Mouse (Mus musculus) limb, embryonic 15.5 days (tissue): ENCODE data around the gene Por. TPM values are rescaled to one million over a fixed set of nuclear protein-coding genes. Genes with fewer than 3 reads are reported as not detected.

Experiments used
- ATAC-seq: fragments of 200-750 bp; cut with Nextera tagmentation; 2 replicates; pipeline ENCODE4 v1.8.0; 2017; ENCODE audit warnings: low read depth, moderate TSS enrichment; ENCODE audit not compliant: insufficient number of reproducible peaks, low FRiP score, low TSS enrichment
- H3K27ac ChIP-seq: fragments of 300-500 bp; sonication (generic); 2 replicates; pipeline ENCODE4 v1.5.1; 2015; ENCODE audit warnings: moderate library complexity, mild to moderate bottlenecking, inconsistent platforms
- H3K27me3 ChIP-seq: fragments of 300-500 bp; sonication (generic); 2 replicates; pipeline ENCODE4 v1.6.1; 2015; ENCODE audit warnings: inconsistent platforms
- H3K36me3 ChIP-seq: fragments of 300-500 bp; sonication (generic); 2 replicates; pipeline ENCODE4 v1.6.1; 2015; ENCODE audit warnings: inconsistent platforms
- H3K4me1 ChIP-seq: fragments of 300-500 bp; sonication (generic); 2 replicates; pipeline ENCODE4 v1.6.1; 2015; ENCODE audit warnings: inconsistent platforms
- H3K4me2 ChIP-seq: fragments of 300-500 bp; sonication (generic); 2 replicates; pipeline ENCODE4 v1.6.1; 2015; ENCODE audit warnings: mild to moderate bottlenecking, inconsistent platforms
- H3K4me3 ChIP-seq: fragments of 300-500 bp; sonication (generic); 2 replicates; pipeline ENCODE4 v1.5.1; 2015; ENCODE audit warnings: mild to moderate bottlenecking, inconsistent platforms
- H3K9ac ChIP-seq: fragments of 300-500 bp; sonication (generic); 2 replicates; pipeline ENCODE4 v1.6.1; 2015; ENCODE audit warnings: inconsistent platforms
- H3K9me3 ChIP-seq: fragments of 300-500 bp; sonication (generic); 2 replicates; pipeline ENCODE4 v1.6.1; 2016; ENCODE audit warnings: inconsistent platforms
- WGBS: fragments of 180-500 bp; shearing (Covaris S2); methylation state at CpG from one replicate; pipeline ENCODE4 v1.1.7; 2015; 5-methylcytosine and 5-hydroxymethylcytosine counted together
- polyA plus RNA-seq: library from polyadenylated mRNA; unstranded; fragments of >200 nt; fragmentation: Nextera tagmentation; extraction: Ambion mirVana; gene quantifications from 2 replicates; pipeline ENCODE4 v1.2.1, GENCODE M21; 2015

The Por gene
- polyA plus RNA-seq, 1 experiment from 2014 or later, result 93.7 TPM

DNA sequence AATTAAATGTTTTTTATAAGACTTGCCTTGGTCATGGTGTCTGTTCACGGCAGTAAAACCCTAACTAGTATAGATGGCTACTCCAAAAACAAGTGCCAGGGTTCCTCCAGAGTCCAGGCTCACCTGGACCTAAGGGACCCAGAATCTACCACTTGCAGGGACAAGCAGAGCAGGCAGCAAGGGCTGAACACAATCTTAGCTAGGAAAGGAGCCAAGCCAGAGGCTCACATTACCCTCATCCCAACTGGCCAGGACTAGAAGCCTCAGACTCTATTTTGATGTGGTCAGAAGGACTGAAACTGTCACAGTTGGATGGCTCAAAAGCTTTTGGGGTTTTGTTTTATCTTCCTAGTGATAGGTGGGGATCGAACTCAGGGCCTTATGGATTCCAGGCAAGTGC, 81.8 kb downstream of the Por start:
- Histone ChIP-seq H3K4me1 (no peaks in the 10 kb centered on the region), H3K9ac (no peak overlapping the region), H3K9me3 (no peaks in the 10 kb centered on the region), H3K27me3 (no peaks in the 10 kb centered on the region), H3K27ac (no peak overlapping the region), H3K4me2 (no peak overlapping the region), H3K4me3 (no peak overlapping the region), H3K36me3 (no peaks in the 10 kb centered on the region)
- WGBS, result 70% methylated on average over 2 of the region's 2 CpGs
- no peak for ATAC-seq

- ATAC-seq, result no peak
- Histone ChIP-seq H3K27me3 (no peaks in the 10 kb centered on the region), H3K4me2 (no peak overlapping the region), H3K9ac (no peak overlapping the region), H3K36me3 (no peaks in the 10 kb centered on the region), H3K9me3 (no peaks in the 10 kb centered on the region), H3K27ac (no peak overlapping the region), H3K4me3 (no peak overlapping the region), H3K4me1 (no peaks in the 10 kb centered on the region)
- WGBS, result 77% methylated on average over 3 of the region's 3 CpGs
These were observed 92.0 kb downstream of the Por start for GRCm38 (mm10) chr5:135761881-135762280.

DNA sequence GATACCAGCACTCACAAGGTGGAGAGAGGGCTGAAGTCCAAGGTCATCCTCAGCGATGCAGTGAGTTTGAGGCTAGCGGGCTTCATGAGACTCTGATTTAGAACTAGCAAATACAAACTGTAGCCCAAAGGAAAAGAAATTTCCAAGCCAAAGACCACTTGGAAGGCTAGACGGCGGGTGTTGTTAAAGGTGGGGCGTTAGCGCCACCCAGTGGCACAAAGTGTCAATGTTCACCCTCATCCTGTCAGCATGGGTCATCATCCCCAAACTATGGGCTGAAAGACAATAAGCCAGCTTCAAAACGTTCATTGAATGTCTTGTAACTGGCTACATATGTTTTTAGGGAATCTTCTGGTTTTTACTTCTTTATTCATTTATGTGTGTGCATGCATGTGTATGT, 93.7 kb downstream of the Por start:
- no peaks in the 10 kb centered on the region for H3K4me1 ChIP-seq
- no peak overlapping the region for H3K4me2 ChIP-seq
- no peaks in the 10 kb centered on the region for H3K27me3 ChIP-seq
- ATAC-seq, result no peak
- 4% methylated on average over 7 of the region's 7 CpGs for whole genome bisulfite sequencing
- no peak overlapping the region for H3K9ac ChIP-seq
- H3K27ac ChIP-seq, result no peak overlapping the region
- H3K9me3 ChIP-seq, result no peaks in the 10 kb centered on the region
- H3K36me3 ChIP-seq, result no peaks in the 10 kb centered on the region
- no peak overlapping the region for H3K4me3 ChIP-seq

DNA sequence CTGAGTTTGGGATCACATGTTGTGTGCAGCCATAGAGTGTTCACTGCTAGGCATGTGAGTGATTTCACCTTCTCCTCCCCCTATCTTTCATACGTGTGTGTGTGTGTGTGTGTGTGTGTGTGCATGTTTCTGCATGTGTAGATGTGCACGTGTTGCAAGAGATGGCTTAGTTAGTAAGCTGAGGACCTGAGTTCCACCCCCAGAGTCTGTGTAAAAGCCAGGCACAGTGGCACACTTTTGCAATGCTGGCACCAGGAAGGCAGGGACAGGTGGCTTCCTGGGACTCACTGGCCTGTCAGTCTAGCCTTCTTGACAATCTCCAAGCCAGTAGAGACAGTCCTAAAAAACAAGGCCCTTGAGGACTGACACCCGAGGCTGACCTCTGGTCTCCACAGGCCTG, 95.1 kb downstream of the Por start:
- Histone ChIP-seq H3K4me1 (no peaks in the 10 kb centered on the region), H3K9me3 (no peaks in the 10 kb centered on the region), H3K36me3 (no peaks in the 10 kb centered on the region), H3K27ac (no peak overlapping the region), H3K9ac (no peak overlapping the region), H3K4me2 (no peak overlapping the region), H3K4me3 (no peak overlapping the region), H3K27me3 (no peaks in the 10 kb centered on the region)
- 69% methylated on average over 3 of the region's 3 CpGs for WGBS
- no peak for ATAC-seq

- Histone ChIP-seq H3K9ac (no peak overlapping the region), H3K4me1 (peaks cover 7% of the 10 kb centered on the region), H3K4me3 (no peak overlapping the region), H3K27ac (no peak overlapping the region), H3K9me3 (no peaks in the 10 kb centered on the region), H3K36me3 (no peaks in the 10 kb centered on the region), H3K4me2 (no peak overlapping the region), H3K27me3 (no peaks in the 10 kb centered on the region)
- 47% methylated on average over 3 of the region's 3 CpGs for WGBS
- ATAC-seq, result no peak
These were observed 102.7 kb downstream of the Por start for GRCm38 (mm10) chr5:135772519-135772918.

- no peak overlapping the region for H3K4me3 ChIP-seq
- peaks cover 2% of the 10 kb centered on the region; the same call in 1 of the 2 replicates for H3K36me3 ChIP-seq
- H3K9me3 ChIP-seq, result no peaks in the 10 kb centered on the region
- H3K9ac ChIP-seq, result no peak overlapping the region
- no peak for ATAC-seq
- no peak overlapping the region for H3K27ac ChIP-seq
- peaks cover 31% of the 10 kb centered on the region for H3K4me1 ChIP-seq
- no peak overlapping the region for H3K4me2 ChIP-seq
- 84% methylated on average over 4 of the region's 4 CpGs for WGBS
- H3K27me3 ChIP-seq, result no peaks in the 10 kb centered on the region
These were observed 106.7 kb downstream of the Por start for GRCm38 (mm10) chr5:135776546-135776945.

GRCm38 (mm10) chr5:135777796-135778470, 108.1 kb downstream of the Por start, which contains the start of gene Styxl1:
Styxl1 (minus strand) TSS chr5:135778385.
- WGBS, result under 1% methylated on average over 45 of the region's 45 CpGs
- peak within 1 kb of the TSS; percentile 79 for H3K4me2 ChIP-seq

DNA sequence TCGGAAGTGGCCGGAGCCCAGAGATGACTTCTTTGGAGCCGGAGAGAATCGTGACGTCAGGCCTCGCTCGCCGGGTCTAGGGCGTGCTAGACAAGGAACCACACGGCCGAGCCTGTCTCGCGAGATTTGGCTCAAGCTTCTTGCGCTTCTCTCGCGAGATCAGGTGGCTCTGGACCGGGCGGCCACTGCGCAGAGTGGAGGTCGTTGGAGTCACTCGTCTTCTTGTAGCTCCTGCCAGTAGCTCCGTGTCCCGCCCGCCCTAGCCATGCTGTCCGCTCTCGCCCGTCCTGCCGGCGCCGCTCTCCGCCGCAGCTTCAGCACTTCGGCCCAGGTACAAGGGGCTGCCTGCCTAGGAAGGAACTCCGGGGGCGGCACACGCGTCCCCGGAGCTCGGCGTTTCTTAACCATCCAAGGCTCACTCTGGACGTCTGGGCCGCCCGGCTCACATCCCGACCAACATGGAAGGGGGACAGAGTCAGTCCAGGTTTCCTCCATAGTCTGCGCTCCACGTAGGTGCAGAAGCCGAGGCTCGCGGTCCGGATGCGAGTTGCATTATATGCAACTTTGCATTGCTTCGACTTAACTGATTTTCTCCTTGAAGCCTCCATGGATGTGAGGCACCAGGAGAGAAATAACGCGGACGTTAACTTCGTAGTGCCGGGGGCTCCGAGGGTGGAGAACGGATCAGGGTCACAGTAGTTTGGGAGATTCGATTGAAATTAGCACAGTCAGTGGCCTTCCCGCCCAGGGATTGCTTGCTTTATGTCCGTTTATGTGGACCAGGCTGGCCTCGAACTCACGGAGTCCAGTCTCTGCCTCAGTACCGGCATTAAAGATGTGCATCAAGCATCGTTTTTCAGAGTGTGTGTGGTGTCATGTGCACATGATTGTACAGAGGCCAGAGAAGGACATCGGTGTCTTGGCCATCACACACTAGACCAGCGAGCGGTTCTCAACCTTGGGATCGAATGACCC, 108.9 kb downstream of the Por start, which contains the start of gene Mdh2:
Mdh2 (plus strand) TSS at position 10 of the 975 bp plus-strand sequence.
- peaks cover 31% of the 10 kb centered on the region for H3K4me1 ChIP-seq
- H3K4me3 ChIP-seq, result peak within 1 kb of the TSS; percentile 76
- H3K4me2 ChIP-seq, result peak within 1 kb of the TSS; percentile 79
- peaks cover 22% of the 10 kb centered on the region for H3K36me3 ChIP-seq
- H3K9me3 ChIP-seq, result no peaks in the 10 kb centered on the region
- H3K27ac ChIP-seq, result peak within 1 kb of the TSS; percentile 92
- H3K27me3 ChIP-seq, result no peaks in the 10 kb centered on the region
- H3K9ac ChIP-seq, result peak within 1 kb of the TSS; percentile 93
- ATAC-seq, result peak; percentile 98
- under 1% methylated on average over 70 of the region's 70 CpGs for WGBS

More at GRCm38 (mm10) chr5:135777796-135778470, 108.1 kb downstream of the Por start, which contains the start of gene Styxl1:
- Histone ChIP-seq H3K4me1 (peaks cover 31% of the 10 kb centered on the region), H3K4me3 (peak within 1 kb of the TSS; percentile 76), H3K27ac (peak within 1 kb of the TSS; percentile 92), H3K9ac (peak within 1 kb of the TSS; percentile 93), H3K27me3 (no peaks in the 10 kb centered on the region), H3K36me3 (peaks cover 13% of the 10 kb centered on the region), H3K9me3 (no peaks in the 10 kb centered on the region)
- ATAC-seq, result peak; percentile 22

DNA sequence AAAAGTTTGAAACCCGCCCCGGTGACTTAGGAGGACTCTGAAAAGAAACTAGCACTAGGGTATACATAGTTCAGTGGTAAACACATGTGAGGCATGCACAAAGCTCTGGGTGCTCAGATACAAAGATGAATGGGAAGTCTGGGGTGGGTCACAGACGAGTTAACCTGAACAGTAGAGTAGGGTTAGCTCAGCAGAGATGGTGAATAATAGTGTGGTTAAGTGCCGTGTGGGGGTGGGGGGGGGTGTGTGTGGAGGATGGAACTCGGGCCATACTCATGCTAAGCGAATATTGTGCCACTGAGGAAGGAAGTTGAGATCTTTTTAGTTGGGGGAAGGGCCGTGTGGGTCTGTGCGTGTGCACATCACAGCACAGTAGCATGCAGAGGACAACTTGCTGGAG, 110.5 kb downstream of the Por start:
- no peak overlapping the region for H3K4me3 ChIP-seq
- no peaks in the 10 kb centered on the region for H3K27me3 ChIP-seq
- H3K9ac ChIP-seq, result no peak overlapping the region
- ATAC-seq, result no peak
- no peak overlapping the region for H3K4me2 ChIP-seq
- peaks cover 37% of the 10 kb centered on the region for H3K36me3 ChIP-seq
- H3K9me3 ChIP-seq, result no peaks in the 10 kb centered on the region
- H3K27ac ChIP-seq, result no peak overlapping the region
- WGBS, result 87% methylated on average over 8 of the region's 8 CpGs
- peaks cover 31% of the 10 kb centered on the region for H3K4me1 ChIP-seq

DNA sequence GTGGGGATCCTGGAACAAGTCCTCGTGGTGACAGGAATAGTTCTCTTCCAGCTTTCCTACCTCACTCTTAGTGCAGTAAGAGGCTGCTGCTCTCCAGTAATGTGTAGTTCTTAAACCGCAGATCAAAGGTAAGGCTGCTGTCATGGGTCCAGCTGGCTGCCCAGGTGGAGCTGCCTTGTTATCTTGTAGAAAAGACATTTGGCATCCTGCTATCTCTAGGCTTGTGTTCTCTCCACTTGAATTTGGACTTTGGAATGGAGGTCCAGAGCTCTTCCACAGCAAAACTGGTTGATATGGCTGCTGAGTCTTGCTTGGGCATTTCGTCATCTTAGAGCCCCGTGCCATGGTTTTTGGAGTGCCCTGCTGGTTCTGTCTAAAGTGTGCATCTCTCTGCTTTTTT, 113.1 kb downstream of the Por start:
- H3K4me3 ChIP-seq, result no peak overlapping the region
- no peaks in the 10 kb centered on the region for H3K9me3 ChIP-seq
- peaks cover 20% of the 10 kb centered on the region for H3K4me1 ChIP-seq
- no peak for ATAC-seq
- no peaks in the 10 kb centered on the region for H3K27me3 ChIP-seq
- no peak overlapping the region for H3K9ac ChIP-seq
- WGBS, result 84% methylated on average over 4 of the region's 4 CpGs
- no peak overlapping the region for H3K4me2 ChIP-seq
- no peak overlapping the region for H3K27ac ChIP-seq
- peaks cover 63% of the 10 kb centered on the region for H3K36me3 ChIP-seq
